Mouse (Mus musculus): ENCODE measurements around the gene Hook2.
A peak's percentile ranks its signal among the peaks of the same experiment; 100 is the strongest.

Hook2 gene

GRCm38 (mm10) chr8:84973079-84973478, 17.3 kb upstream of the Hook2 start:
- no peak for DNase-seq (ENCODE audit: low read depth, low spot score)

DNA sequence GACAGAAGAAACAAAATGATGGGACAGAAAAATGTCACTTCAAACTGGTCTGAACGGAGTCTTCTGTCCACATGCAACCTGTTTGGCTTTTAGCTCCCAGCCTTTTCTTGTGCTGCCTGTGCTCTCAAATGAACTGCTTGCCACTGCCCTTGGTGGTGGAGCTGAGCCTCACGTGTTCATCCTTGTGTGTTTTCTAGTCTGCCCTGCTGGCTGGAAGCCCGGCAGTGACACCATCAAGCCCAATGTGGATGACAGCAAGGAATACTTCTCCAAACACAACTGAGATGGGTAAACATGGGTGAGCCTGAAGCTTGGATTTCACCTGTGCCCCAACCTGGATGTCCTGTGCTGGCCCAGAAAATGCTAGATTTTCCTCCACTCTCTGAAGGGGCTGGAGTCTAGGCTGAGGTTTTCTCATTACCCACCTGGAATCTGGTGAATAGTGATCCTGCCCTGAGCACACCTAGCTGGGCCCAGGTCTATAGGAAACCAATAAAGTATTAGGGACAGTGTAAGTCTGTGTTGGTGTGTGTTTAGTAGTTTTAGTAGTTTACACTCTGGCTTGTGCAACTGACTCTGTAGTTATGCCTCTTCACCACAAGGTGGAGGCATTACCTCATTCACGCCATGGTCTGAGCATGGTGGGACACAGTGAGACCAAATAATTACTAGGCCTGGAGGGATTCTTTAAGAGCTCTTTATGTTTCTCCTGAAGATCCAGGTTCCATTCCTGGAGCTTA, 16.4 kb upstream of the Hook2 start:
- DNase-seq (ENCODE audit: low read depth, low spot score): no peak

DNA sequence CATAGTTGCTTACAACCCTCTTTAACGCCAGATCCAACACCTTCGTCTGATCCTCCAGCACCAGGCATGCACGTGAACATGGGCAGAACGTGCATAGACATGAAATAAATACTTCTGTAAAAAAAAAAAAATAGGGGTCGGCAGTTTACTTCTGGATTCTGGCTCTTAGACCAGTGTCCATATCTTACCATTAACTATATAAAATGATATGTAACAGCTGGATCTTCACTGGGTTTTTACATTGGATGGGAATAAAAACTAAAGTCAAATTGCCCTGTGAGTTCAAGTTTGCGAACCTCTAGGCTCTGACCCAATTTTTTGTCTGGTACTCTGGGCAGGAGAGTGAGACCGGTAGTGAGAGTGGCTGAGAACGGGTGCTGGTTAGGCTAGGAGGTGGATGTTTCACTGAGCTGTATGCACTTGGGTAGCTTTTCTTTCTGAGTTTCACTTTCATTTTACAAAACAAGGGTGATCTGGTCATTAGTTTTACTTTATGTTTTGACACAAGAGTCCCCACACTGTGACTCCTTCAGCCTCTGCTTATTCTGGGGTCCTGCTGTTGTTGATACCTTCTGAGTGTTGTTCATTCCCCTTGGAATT, 15.8 kb upstream of the Hook2 start:
- no peak for DNase-seq (ENCODE audit: low read depth, low spot score)

GRCm38 (mm10) chr8:84975434-84975833, 15.0 kb upstream of the Hook2 start:
- no peak for DNase-seq (ENCODE audit: low read depth, low spot score)

GRCm38 (mm10) chr8:84976031-84976762, 14.2 kb upstream of the Hook2 start:
- DNase-seq (ENCODE audit: low read depth, low spot score): no peak

- DNase-seq (ENCODE audit: low read depth, low spot score): no peak
Observed at GRCm38 (mm10) chr8:84976763-84977434, 13.5 kb upstream of the Hook2 start.

- DNase-seq (ENCODE audit: low read depth, low spot score): no peak
Observed at GRCm38 (mm10) chr8:84977435-84978247, 12.8 kb upstream of the Hook2 start.

- peak; percentile 87 for DNase-seq (ENCODE audit: low read depth, low spot score)
Observed at GRCm38 (mm10) chr8:84978248-84978940, 12.0 kb upstream of the Hook2 start, which contains the start of gene Junb. Gene Junb (minus strand): TSS chr8:84978718.

DNA sequence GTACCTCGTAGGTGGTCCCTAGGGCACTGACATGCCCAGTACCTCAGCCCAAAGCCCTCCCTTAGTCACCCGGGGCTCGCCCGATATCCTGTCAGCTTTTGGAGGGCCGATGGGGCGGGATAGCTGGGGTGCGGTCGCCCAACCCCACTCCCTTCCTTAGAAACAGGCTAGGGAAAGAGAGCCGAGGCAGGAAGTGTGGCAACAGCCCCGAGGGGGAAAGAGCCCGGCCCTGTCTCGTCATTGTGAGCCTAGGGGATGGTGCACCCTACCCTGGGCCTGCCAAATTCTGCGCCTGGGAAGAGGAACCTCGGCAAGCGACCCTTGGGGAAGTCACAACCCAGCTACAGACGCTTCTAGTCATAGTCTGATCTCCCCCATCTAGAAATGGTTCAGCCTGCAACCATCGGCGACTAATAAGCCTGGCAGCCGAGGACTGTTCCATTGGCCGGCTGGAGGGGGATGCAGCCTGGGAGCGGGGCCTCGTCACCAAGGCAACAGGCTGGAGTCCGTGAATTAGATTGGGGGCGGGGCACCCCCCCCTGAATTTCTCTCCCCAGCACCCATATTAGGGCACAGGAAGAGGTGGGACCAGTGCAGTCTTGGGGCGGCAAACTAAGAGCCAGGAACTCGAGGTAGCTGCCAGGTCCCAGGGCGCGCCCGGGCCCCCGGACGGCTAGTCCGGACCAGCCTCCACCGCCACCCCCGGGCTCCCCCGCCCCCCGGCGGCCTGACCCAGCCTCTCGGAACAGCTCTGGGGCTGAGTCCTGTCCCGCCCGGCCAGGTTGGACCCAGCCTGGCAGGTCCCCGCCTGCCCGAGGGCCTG, 10.6 kb upstream of the Hook2 start:
- no peak for DNase-seq (ENCODE audit: low read depth, low spot score)

DNA sequence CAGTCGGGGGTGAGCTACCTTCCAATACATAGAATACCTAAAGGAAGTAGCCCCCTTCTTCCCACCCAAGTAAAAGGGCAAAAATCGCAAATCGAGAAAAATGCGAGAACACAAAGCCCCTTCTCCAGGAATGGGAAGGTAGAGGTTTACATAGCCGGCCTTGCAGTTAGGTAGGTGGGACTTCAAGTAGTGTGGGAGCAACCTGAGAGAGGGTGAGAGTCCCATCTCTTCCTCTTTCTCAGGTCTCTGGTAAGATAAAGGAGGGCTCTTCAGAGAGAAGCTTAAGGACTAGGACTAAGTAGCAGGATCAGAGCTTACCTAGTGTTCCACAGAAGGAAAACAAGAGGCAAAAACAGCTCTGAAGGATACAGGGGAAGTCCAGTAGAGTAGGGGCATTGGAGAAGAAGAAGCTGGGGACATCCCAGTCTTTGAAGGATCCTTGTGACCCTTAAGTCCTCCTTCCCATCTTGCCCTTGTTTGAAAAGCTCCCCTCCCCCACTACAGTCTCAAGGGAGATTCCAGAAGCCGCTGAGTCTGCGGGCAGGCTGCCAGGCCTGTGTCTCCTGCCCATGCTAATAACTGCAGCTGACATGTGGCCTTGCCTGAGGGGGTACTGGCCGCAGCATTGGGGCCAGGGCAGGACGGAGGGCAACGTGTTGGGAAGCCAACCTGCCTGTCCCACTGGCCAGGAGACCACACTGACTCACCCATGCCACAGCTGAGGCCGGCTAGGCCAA, 9.6 kb upstream of the Hook2 start:
- DNase-seq (ENCODE audit: low read depth, low spot score): no peak

- DNase-seq (ENCODE audit: low read depth, low spot score): no peak
Observed at GRCm38 (mm10) chr8:84981644-84982498, 8.5 kb upstream of the Hook2 start.

GRCm38 (mm10) chr8:84982499-84983011, 7.8 kb upstream of the Hook2 start:
- no peak for DNase-seq (ENCODE audit: low read depth, low spot score)

- DNase-seq (ENCODE audit: low read depth, low spot score): no peak
Observed at GRCm38 (mm10) chr8:84984294-84985048, 5.9 kb upstream of the Hook2 start.

DNA sequence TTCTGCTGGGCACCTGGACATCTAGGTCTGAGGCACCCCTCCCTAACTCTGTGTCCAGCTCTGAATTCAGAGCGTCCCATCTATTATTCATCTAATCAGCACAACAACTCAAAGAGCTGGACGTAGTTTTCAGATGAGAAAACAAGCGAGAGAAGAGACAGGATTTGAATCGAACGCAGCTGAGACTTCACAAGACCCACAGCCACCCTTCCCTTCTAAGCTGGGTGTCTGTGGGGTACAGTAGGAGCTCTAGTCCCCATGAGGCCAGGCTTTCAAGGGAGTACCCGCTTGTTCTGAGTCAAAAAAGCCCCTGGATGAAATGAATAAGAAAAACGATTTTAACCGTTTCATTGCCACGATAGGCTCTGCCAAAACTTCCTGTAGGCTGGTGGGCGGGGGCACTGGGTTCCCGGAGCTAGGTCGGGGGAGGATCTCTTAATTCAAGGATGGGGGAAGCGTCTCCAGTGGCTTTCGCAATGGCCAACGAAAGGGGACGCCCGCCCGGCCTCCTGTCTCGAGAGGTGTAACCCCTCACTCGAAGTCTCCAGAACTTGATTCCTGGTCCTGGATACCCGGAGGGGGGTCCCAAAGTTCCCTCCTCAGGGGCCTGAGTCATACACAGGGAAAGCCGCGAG, 5.2 kb upstream of the Hook2 start:
- DNase-seq (ENCODE audit: low read depth, low spot score): no peak

- DNase-seq (ENCODE audit: low read depth, low spot score): no peak
Observed at GRCm38 (mm10) chr8:84985684-84986378, 4.6 kb upstream of the Hook2 start.

- DNase-seq (ENCODE audit: low read depth, low spot score): no peak
Observed at GRCm38 (mm10) chr8:84986379-84986945, 3.9 kb upstream of the Hook2 start.

Data from retina, adult 2 months (tissue).